Mouse (Mus musculus) liver, postnatal 0 days (tissue): ENCODE results near the gene Spata3. TPM values are rescaled to one million over a fixed set of nuclear protein-coding genes. Genes with fewer than 3 reads are reported as not detected.
"Not testable (repeated sequence)": the region's sequence is repeated elsewhere in the genome, so short reads cannot be mapped to it uniquely, and the experiment has no call there.

Experiments
- ATAC-seq: fragments of 200-750 bp; cut with Nextera tagmentation; 2 replicates; pipeline ENCODE4 v1.8.0; 2017; ENCODE audit warnings: mild to moderate bottlenecking, moderate library complexity
- DNase-seq: peaks from one replicate; pipeline ENCODE4 v3.0.0-alpha.2; 2016
- H3K27ac ChIP-seq: fragments of 300-500 bp; sonication (generic); 2 replicates; pipeline ENCODE4 v1.5.1; 2014; ENCODE audit warnings: antibody characterized with exemption, moderate library complexity, mild to moderate bottlenecking, low read depth
- H3K27me3 ChIP-seq: fragments of 300-500 bp; sonication (generic); 2 replicates; pipeline ENCODE4 v1.6.1; 2014; ENCODE audit warnings: low read length, control low read depth, mixed read lengths; ENCODE audit not compliant: insufficient read depth
- H3K36me3 ChIP-seq: fragments of 300-500 bp; sonication (generic); replicated peaks from 2 replicates; pipeline ENCODE4 v1.6.1; 2014; ENCODE audit warnings: mild to moderate bottlenecking, control low read depth, low read length, moderate library complexity, mixed read lengths; ENCODE audit not compliant: insufficient read depth
- H3K4me1 ChIP-seq: fragments of 300-500 bp; sonication (generic); 2 replicates; pipeline ENCODE4 v1.6.1; 2014; ENCODE audit warnings: antibody characterized with exemption, mild to moderate bottlenecking, control low read depth; ENCODE audit not compliant: insufficient read depth
- H3K4me2 ChIP-seq: fragments of 300-500 bp; sonication (generic); 2 replicates; pipeline ENCODE4 v1.6.1; 2014; ENCODE audit warnings: low read depth, mild to moderate bottlenecking, low read length, moderate library complexity, mixed read lengths
- H3K4me3 ChIP-seq: fragments of 300-500 bp; sonication (generic); 2 replicates; pipeline ENCODE4 v1.5.1; 2014; ENCODE audit warnings: low read depth, low read length
- H3K9ac ChIP-seq: fragments of 300-500 bp; sonication (generic); replicated peaks from 2 replicates; pipeline ENCODE4 v1.6.1; 2014; ENCODE audit warnings: mild to moderate bottlenecking, moderate library complexity
- H3K9me3 ChIP-seq: fragments of 300-500 bp; sonication (generic); 2 replicates; pipeline ENCODE4 v1.6.1; 2016; ENCODE audit warnings: mild to moderate bottlenecking, control low read depth, low read length, mixed read lengths
- CTCF ChIP-seq: sonication (generic); IDR thresholded peaks from 2 replicates; pipeline ENCODE4 v1.5.1; 2016; ENCODE audit warnings: antibody characterized with exemption, low read depth
- EP300 ChIP-seq: IDR thresholded peaks from 2 replicates; pipeline ENCODE4 v1.6.1; 2016; ENCODE audit warnings: antibody characterized with exemption, low read depth, mild to moderate bottlenecking
- WGBS: fragments of 180-500 bp; shearing (Covaris S2); extraction: QIAGEN DNeasy Blood & Tissue Kit; methylation state at CpG from one replicate; pipeline ENCODE4 v1.1.7; 2014; ENCODE audit not compliant: insufficient replicate concordance; 5-methylcytosine and 5-hydroxymethylcytosine counted together
- polyA plus RNA-seq: library from polyadenylated mRNA; unstranded; fragments of >200 nt; fragmentation: Nextera tagmentation; extraction: Ambion mirVana; gene quantifications from 2 replicates; pipeline ENCODE4 v1.2.1, GENCODE M21; 2015

Spata3 gene
- polyA plus RNA-seq, 1 experiment from 2014 or later: 0.09 TPM

DNA sequence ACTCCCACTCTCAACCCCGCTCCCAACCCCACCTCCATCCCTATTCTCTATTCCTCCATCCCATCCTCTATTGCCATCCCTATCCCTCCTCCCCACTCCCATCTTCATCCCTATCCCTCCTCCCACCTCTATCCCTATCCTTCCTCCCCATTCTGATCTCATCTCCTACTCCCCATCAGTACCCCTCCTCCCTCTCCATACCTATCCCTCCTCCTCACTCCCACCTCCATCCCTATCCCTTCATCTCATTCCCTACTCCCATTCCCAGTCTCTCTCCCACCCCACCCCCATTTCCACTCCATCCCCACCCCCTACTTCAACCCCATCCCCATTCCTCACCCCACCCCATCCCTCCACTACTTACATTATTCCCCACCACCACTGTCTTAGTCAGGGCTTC is 19.4 kb upstream of the Spata3 start:
- TF ChIP-seq CTCF (no peak), EP300 (no peak)
- no peaks in the 10 kb centered on the region for H3K4me1 ChIP-seq
- no peak overlapping the region for H3K27ac ChIP-seq
- no peak for ATAC-seq
- H3K27me3 ChIP-seq: no peaks in the 10 kb centered on the region
- no peak overlapping the region for H3K9ac ChIP-seq
- no peaks in the 10 kb centered on the region for H3K36me3 ChIP-seq
- H3K4me2 ChIP-seq: no peak overlapping the region
- H3K9me3 ChIP-seq: no peaks in the 10 kb centered on the region
- WGBS: 91% methylated on average over 1 of the region's 1 CpGs
- H3K4me3 ChIP-seq: no peak overlapping the region
- no peak for DNase-seq

DNA sequence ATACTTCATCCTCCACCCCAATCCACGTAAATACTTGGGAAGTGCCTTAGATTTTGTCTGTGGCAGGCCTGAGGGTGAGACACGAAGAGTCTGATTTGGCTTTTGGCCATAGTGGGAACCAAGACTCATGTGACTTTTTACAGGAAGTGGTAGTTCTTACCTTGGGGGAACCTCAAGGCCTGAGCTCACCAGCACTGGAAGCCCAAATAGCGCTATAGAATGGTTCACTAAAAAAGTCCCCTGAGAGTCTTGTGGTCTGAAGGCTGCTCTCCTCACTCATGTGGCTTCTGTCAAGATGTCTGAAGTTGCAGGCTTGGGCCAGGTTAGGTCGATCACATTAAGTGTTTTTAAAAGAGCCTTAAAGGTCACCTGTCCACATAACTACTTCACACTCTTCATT is 18.6 kb upstream of the Spata3 start:
- ATAC-seq (no peak), DNase-seq (no peak)
- H3K4me1 ChIP-seq: no peaks in the 10 kb centered on the region
- H3K4me2 ChIP-seq: no peak overlapping the region
- TF ChIP-seq CTCF (no peak), EP300 (no peak)
- WGBS: 51% methylated on average over 4 of the region's 4 CpGs
- no peaks in the 10 kb centered on the region for H3K9me3 ChIP-seq
- no peak overlapping the region for H3K9ac ChIP-seq
- H3K27ac ChIP-seq: no peak overlapping the region
- no peak overlapping the region for H3K4me3 ChIP-seq
- no peaks in the 10 kb centered on the region for H3K27me3 ChIP-seq
- no peaks in the 10 kb centered on the region for H3K36me3 ChIP-seq

DNA sequence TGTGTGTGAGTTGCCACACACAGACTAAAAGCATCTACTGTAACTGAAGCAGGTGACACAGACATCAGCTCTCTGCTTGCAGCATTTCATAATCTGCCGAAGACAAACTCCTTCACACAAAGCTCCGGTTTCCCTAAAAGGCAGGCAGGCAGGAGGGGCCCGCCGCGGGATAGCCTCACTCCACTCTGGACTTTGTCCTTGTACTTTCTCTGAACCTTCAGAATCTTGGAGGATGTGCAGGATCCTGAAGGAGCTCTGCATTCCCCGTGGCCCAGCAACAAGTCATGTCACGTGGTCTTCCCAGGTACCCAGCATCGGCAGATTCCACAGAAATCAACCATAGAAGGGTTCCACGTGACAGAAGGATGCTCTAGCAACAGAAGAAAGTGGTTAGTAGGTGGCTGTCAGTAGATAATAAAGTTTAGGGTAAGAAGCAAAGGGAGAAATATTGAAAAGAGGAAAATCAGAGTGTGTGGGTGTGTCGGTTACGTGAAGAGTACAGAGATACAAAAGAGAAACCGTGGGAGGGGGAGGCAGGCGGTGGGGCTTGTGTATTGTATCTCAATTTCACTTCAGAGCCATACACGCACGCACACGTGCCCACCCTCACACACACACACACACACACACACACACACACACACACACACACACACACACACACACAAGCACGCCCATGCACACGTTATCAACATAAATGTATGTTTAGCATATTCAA is 16.6 kb upstream of the Spata3 start:
- no peak for DNase-seq
- Histone ChIP-seq H3K4me2 (no peak overlapping the region), H3K27me3 (no peaks in the 10 kb centered on the region), H3K4me1 (no peaks in the 10 kb centered on the region), H3K27ac (no peak overlapping the region), H3K36me3 (no peaks in the 10 kb centered on the region), H3K4me3 (no peak overlapping the region), H3K9ac (no peak overlapping the region), H3K9me3 (no peaks in the 10 kb centered on the region)
- TF ChIP-seq CTCF (no peak), EP300 (no peak)
- no peak for ATAC-seq
- 78% methylated on average over 18 of the region's 18 CpGs for WGBS

DNA sequence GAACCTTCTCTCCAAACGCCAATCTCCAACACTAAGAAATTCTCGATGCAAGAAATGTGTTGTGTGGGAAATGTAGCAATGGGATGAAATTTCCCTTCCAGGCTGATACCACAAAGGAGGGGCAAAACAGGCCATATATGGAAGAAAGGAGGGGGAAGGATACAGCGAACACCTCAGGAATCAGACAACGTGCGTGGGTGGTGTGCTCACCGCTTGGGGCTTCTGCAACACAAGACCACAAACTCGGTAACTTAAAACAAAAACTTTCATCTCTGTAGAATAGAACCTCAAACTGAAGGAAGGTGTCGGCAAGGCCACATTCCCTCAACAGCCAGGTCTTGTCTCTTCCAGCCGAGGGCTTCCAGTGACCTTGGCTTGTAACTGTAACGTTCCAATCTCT is 11.1 kb upstream of the Spata3 start:
- WGBS: 72% methylated on average over 10 of the region's 10 CpGs
- TF ChIP-seq CTCF (no peak), EP300 (no peak)
- no peak overlapping the region for H3K4me3 ChIP-seq
- no peaks in the 10 kb centered on the region for H3K27me3 ChIP-seq
- H3K9ac ChIP-seq: no peak overlapping the region
- no peak overlapping the region for H3K27ac ChIP-seq
- no peaks in the 10 kb centered on the region for H3K36me3 ChIP-seq
- DNase-seq (no peak), ATAC-seq (no peak)
- H3K4me1 ChIP-seq: no peaks in the 10 kb centered on the region
- no peak overlapping the region for H3K4me2 ChIP-seq
- H3K9me3 ChIP-seq: no peaks in the 10 kb centered on the region

DNA sequence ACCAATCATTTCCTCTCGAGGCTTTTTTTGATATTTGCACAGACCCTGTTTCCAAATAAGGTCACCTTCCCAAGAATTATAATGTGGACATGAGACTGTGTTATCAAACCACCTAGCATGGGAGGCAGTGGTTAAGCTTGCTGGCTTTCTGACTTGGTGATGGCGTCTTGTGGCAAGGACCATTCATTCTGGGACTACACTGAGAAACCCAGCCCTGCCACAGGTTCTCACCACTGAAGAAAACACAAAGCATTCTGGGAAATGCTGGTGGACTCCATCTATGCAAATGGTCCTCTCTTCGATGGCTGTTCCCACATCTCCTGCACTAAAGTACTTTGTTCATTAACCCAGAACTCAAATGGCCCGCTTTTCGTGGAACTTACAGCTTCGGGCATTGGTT is 10.6 kb upstream of the Spata3 start:
- WGBS: 79% methylated on average over 6 of the region's 6 CpGs
- TF ChIP-seq CTCF (no peak), EP300 (no peak)

DNA sequence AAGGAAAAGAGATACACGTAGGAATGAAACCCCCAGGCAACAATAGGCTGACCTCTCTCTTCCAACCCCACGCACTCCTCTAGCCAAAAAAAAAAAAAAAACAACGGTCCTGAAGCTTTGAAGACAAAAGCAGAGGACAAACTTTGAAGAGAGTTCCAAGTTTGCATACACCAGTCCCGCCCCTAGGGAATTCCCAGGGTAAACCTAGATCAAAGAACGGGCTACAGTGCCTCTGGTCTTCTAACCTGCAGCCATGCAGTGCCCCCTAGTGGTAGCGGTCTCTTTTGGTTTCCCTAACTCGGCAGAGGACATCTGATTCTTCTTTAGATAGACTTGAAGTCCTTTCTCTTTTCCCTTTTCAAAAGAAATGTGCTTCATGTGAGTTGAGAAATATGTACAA is 8.8 kb upstream of the Spata3 start:
- no peaks in the 10 kb centered on the region for H3K27me3 ChIP-seq
- peak overlapping the region; percentile 34 for H3K4me2 ChIP-seq
- no peak overlapping the region for H3K27ac ChIP-seq
- no peak overlapping the region for H3K4me3 ChIP-seq
- WGBS: 4% methylated on average over 7 of the region's 7 CpGs
- H3K9me3 ChIP-seq: no peaks in the 10 kb centered on the region
- no peaks in the 10 kb centered on the region for H3K36me3 ChIP-seq
- H3K4me1 ChIP-seq: no peaks in the 10 kb centered on the region
- TF ChIP-seq CTCF: peak; percentile 92
- TF ChIP-seq EP300: no peak
- ATAC-seq (peak; percentile 67), DNase-seq (peak; percentile 89)
- H3K9ac ChIP-seq: no peak overlapping the region

More for the DNA sequence above, 10.6 kb upstream of the Spata3 start:
- H3K36me3 ChIP-seq: no peaks in the 10 kb centered on the region
- H3K4me1 ChIP-seq: no peaks in the 10 kb centered on the region
- H3K27me3 ChIP-seq: no peaks in the 10 kb centered on the region
- no peak overlapping the region for H3K4me3 ChIP-seq
- H3K27ac ChIP-seq: no peak overlapping the region
- H3K9me3 ChIP-seq: no peaks in the 10 kb centered on the region
- H3K4me2 ChIP-seq: no peak overlapping the region
- no peak for DNase-seq
- no peak overlapping the region for H3K9ac ChIP-seq
- ATAC-seq: no peak

DNA sequence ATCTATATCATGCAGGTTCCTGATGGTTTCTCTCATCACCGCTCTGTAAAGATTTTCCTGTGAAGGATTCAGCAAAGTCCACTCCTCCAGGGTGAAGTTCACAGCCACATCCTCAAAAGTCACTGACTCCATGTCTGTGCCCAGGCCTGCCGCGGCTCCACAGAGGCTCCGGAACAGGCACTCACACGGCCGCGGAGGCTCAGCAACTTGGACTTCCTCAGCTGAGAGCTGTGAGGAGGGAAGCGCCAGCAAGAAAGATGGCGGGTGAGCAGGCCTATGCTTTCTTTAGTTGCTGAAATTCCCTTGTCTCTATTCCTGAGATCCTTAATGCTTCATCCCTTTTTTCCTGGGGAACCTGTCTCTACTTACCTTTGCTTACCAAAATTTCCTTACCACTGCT is 858 bp upstream of the Spata3 start:
- H3K27ac ChIP-seq, H3K4me3 ChIP-seq, H3K9ac ChIP-seq, H3K4me2 ChIP-seq, DNase-seq, H3K4me1 ChIP-seq, H3K36me3 ChIP-seq, H3K9me3 ChIP-seq, ATAC-seq: not testable (repeated sequence)
- H3K27me3 ChIP-seq: peaks cover 16% of the 10 kb centered on the region
- 87% methylated on average over 9 of the region's 9 CpGs for WGBS
